Mouse (Mus musculus) CH12.LX (cell line): ENCODE measurements around the gene Clcn1. TPM values are rescaled to one million over a fixed set of nuclear protein-coding genes. Genes with fewer than 3 reads are reported as not detected.

Experiments
- DNase-seq: peaks from one replicate; pipeline ENCODE4 v3.0.0-alpha.2; 2013; ENCODE audit errors: extremely low read depth
- H3K27ac ChIP-seq: 2 replicates; pipeline ENCODE4 v1.5.1; 2012; ENCODE audit warnings: low read depth, mild to moderate bottlenecking, control low read depth, moderate library complexity; ENCODE audit not compliant: insufficient read depth
- H3K27me3 ChIP-seq: replicated peaks from 2 replicates; pipeline ENCODE3; 2012; ENCODE audit warnings: inconsistent platforms
- H3K36me3 ChIP-seq, 2 experiments: replicated peaks in 1 of 2; 2 replicates each; pipeline versions ENCODE3 to v1.6.1; 2012; ENCODE audit warnings: inconsistent platforms in 1 of 2, low read length in 1 of 2, mild to moderate bottlenecking in 1 of 2, mixed read lengths in 1 of 2, moderate library complexity in 1 of 2; ENCODE audit not compliant: control insufficient read depth in 1 of 2, insufficient read depth in 1 of 2
- H3K4me1 ChIP-seq, 2 experiments: 2 replicates each; pipeline ENCODE4 v1.6.1; 2012; ENCODE audit warnings: inconsistent platforms in 1 of 2, moderate library complexity in 1 of 2; ENCODE audit not compliant: insufficient read depth in 2 of 2, control insufficient read depth in 1 of 2
- H3K4me2 ChIP-seq: 2 replicates; pipeline ENCODE4 v1.6.1; 2012; ENCODE audit warnings: low read depth, mild to moderate bottlenecking, control low read depth; ENCODE audit not compliant: poor library complexity, insufficient read depth, severe bottlenecking
- H3K4me3 ChIP-seq, 3 experiments: fragments of 150-350 bp in 1 of 3; sonication (generic) in 1 of 3; replicated peaks in 1 of 3; 2 replicates each; pipeline versions ENCODE3 to v1.5.1; 2011 to 2012; ENCODE audit warnings: low read depth in 2 of 3, low read length in 2 of 3, mild to moderate bottlenecking in 2 of 3, moderate library complexity in 2 of 3, control low read depth in 1 of 3, improper control_type of control experiment in 1 of 3, inconsistent platforms in 1 of 3, mixed read lengths in 1 of 3; ENCODE audit not compliant: poor library complexity in 1 of 3
- H3K79me2 ChIP-seq: replicated peaks from 2 replicates; pipeline ENCODE4 v1.6.1; 2012; ENCODE audit warnings: mild to moderate bottlenecking, moderate library complexity; ENCODE audit not compliant: control insufficient read depth, poor library complexity, insufficient read depth, severe bottlenecking; ENCODE audit errors: extremely low read depth
- H3K9ac ChIP-seq: 2 replicates; pipeline ENCODE4 v1.6.1; 2012; ENCODE audit warnings: low read depth, mild to moderate bottlenecking, control low read depth, moderate library complexity; ENCODE audit not compliant: insufficient read depth
- H3K9me3 ChIP-seq: replicated peaks from 2 replicates; pipeline ENCODE3; 2012; ENCODE audit warnings: low read length, inconsistent platforms, mixed read lengths
- E2F4 ChIP-seq: IDR thresholded peaks from 2 replicates; pipeline ENCODE4 v1.6.1; 2011; ENCODE audit warnings: low read depth, low read length, improper control_type of control experiment; ENCODE audit not compliant: insufficient replicate concordance
- ELF1 ChIP-seq: IDR thresholded peaks from 2 replicates; pipeline ENCODE4 v1.6.1; 2014; ENCODE audit warnings: low read depth, mild to moderate bottlenecking, inconsistent platforms, low read length, improper control_type of control experiment
- HCFC1 ChIP-seq: IDR thresholded peaks from 2 replicates; pipeline ENCODE4 v1.6.1; 2012; ENCODE audit warnings: low read depth, mild to moderate bottlenecking, inconsistent platforms, low read length, improper control_type of control experiment
- JUN ChIP-seq: IDR thresholded peaks from 2 replicates; pipeline ENCODE4 v1.6.1; 2011; ENCODE audit warnings: low read depth, mild to moderate bottlenecking, low read length, improper control_type of control experiment, moderate library complexity; ENCODE audit not compliant: insufficient read depth
- KAT2A ChIP-seq: IDR thresholded peaks from 2 replicates; pipeline ENCODE4 v1.6.1; 2012; ENCODE audit warnings: low read length, improper control_type of control experiment, inconsistent platforms; ENCODE audit not compliant: insufficient replicate concordance
- MAX ChIP-seq: IDR thresholded peaks from 2 replicates; pipeline ENCODE4 v1.6.1; 2011; ENCODE audit warnings: low read length, improper control_type of control experiment
- MEF2A ChIP-seq: IDR thresholded peaks from 2 replicates; pipeline ENCODE4 v1.6.1; 2014; ENCODE audit warnings: low read depth, mild to moderate bottlenecking, inconsistent platforms, low read length, improper control_type of control experiment, borderline replicate concordance
- MXI1 ChIP-seq: IDR thresholded peaks from 2 replicates; pipeline ENCODE4 v1.6.1; 2011; ENCODE audit warnings: mild to moderate bottlenecking, low read depth, low read length, improper control_type of control experiment
- PAX5 ChIP-seq: IDR thresholded peaks from 2 replicates; pipeline ENCODE4 v1.6.1; 2012; ENCODE audit warnings: low read length, inconsistent platforms, mixed read lengths
- POLR2A ChIP-seq: IDR thresholded peaks from 2 replicates; pipeline ENCODE4 v1.6.1; 2011; ENCODE audit warnings: low read depth, mild to moderate bottlenecking, improper control_type of control experiment, low read length
- RAD21 ChIP-seq: IDR thresholded peaks from 2 replicates; pipeline ENCODE4 v1.6.1; 2011; ENCODE audit warnings: low read depth, mild to moderate bottlenecking, low read length, improper control_type of control experiment, moderate library complexity
- RCOR1 ChIP-seq: conservative IDR thresholded peaks from 2 replicates; pipeline ENCODE4 v1.6.1; 2012; ENCODE audit warnings: low read depth, mild to moderate bottlenecking, inconsistent platforms, low read length, improper control_type of control experiment
- SMC3 ChIP-seq: IDR thresholded peaks from 2 replicates; pipeline ENCODE4 v1.6.1; 2011; ENCODE audit warnings: low read depth, low read length, improper control_type of control experiment
- TCF12 ChIP-seq: IDR thresholded peaks from 2 replicates; pipeline ENCODE4 v1.6.1; 2014; ENCODE audit warnings: low read depth, mild to moderate bottlenecking, inconsistent platforms, low read length, improper control_type of control experiment
- UBTF ChIP-seq: IDR thresholded peaks from 2 replicates; pipeline ENCODE4 v1.6.1; 2012; ENCODE audit warnings: low read depth, mild to moderate bottlenecking, inconsistent platforms, low read length, improper control_type of control experiment, moderate library complexity
- USF2 ChIP-seq: conservative IDR thresholded peaks from 2 replicates; pipeline ENCODE4 v1.6.1; 2011; ENCODE audit warnings: low read depth, low read length, improper control_type of control experiment
- ZKSCAN1 ChIP-seq: IDR thresholded peaks from 2 replicates; pipeline ENCODE4 v1.6.1; 2012; ENCODE audit warnings: low read depth, inconsistent platforms, low read length, improper control_type of control experiment, borderline replicate concordance
- dilution Hi-C: fragments of 300-500 bp; cut with MboI; formaldehyde crosslinking; loops from 2 replicates; pipeline ENCODE4 v1.14.3; 2020; ENCODE audit warnings: low sequenced_read_pairs; ENCODE audit not compliant: extremely low pct_unique_long_range_greater_than_20kb, extremely low pct_ligation_motif_present
- in situ Hi-C: fragments of 300-500 bp; cut with MboI; formaldehyde crosslinking; loops from 3 replicates; pipeline ENCODE4 v1.14.3; 2019; ENCODE audit warnings: low sequenced_read_pairs, low pct_ligation_motif_present, low pct_unique_long_range_greater_than_20kb, mixed read lengths
- polyA plus RNA-seq: library from polyadenylated mRNA; unstranded; fragments of >175 nt; gene quantifications from 2 replicates; pipeline ENCODE4 v1.2.1, GENCODE M21; 2012; ENCODE audit warnings: low read depth; ENCODE audit not compliant: insufficient read length
- total RNA-seq, 2 experiments: library from RNA; depleted of rRNA; stranded (reverse); fragments of 300-350 nt in 1 of 2; fragments of >200 nt in 1 of 2; gene quantifications; 2 replicates each; pipeline ENCODE4 v1.2.3; 2012 to 2014

Gene Clcn1
- total and polyA plus RNA-seq, 3 experiments: 0.04 to 0.50 (median 0.08) TPM

- Histone ChIP-seq H3K9ac (no peak overlapping the region), H3K36me3 (peaks cover 6 to 45% of the 10 kb centered on the region in 2 experiments), H3K4me3 (no peak overlapping the region), H3K9me3 (no peaks in the 10 kb centered on the region), H3K27me3 (no peaks in the 10 kb centered on the region), H3K4me2 (no peak overlapping the region), H3K79me2 (no peaks in the 10 kb centered on the region), H3K27ac (no peak overlapping the region), H3K4me1 (0 out of 4 replicates have a peak, but pooled peaks cover 0 to 6% of the 10 kb centered on the region in 2 experiments)
- in situ Hi-C loops (no loop called here), dilution Hi-C loops (no loop called here)
- no peak for DNase-seq
- no peak for TF ChIP-seq ELF1
- TF ChIP-seq USF2: no peak
- TF ChIP-seq ZKSCAN1: no peak
- no peak for TF ChIP-seq RCOR1
- no peak for TF ChIP-seq MAX
Observed at GRCm38 (mm10) chr6:42355366-42355765, 68.9 kb downstream of the Clcn1 start.

GRCm38 (mm10) chr6:42355794-42356600 is 69.5 kb downstream of the Clcn1 start:
- Histone ChIP-seq H3K9ac (no peak overlapping the region), H3K36me3 (peaks cover 6 to 45% of the 10 kb centered on the region in 2 experiments), H3K4me1 (0 out of 4 replicates have a peak, but pooled peaks cover 0 to 2% of the 10 kb centered on the region in 2 experiments), H3K27me3 (no peaks in the 10 kb centered on the region), H3K4me2 (no peak overlapping the region), H3K79me2 (no peaks in the 10 kb centered on the region), H3K27ac (no peak overlapping the region), H3K4me3 (no peak overlapping the region), H3K9me3 (no peaks in the 10 kb centered on the region)
- no peak for DNase-seq
- in situ Hi-C loops: no loop called here
- TF ChIP-seq SMC3 (no peak), ZKSCAN1 (no peak), UBTF (no peak), POLR2A (no peak), RCOR1 (no peak), RAD21 (no peak), TCF12 (no peak), MAX (no peak), HCFC1 (no peak), JUN (no peak), MEF2A (no peak), MXI1 (no peak), E2F4 (no peak), PAX5 (no peak), KAT2A (no peak)
- dilution Hi-C loops: no loop called here
